Mouse (Mus musculus): ENCODE measurements around the gene Cep350.

GRCm38 (mm10) chr1:155833610-155834009, 139.4 kb downstream of the Cep350 start:
- TF ChIP-seq CTCF (IDR thresholded peaks at IDR 0.05; ENCODE audit: insufficient read depth, low read length) (no peak), POLR2A (IDR thresholded peaks at IDR 0.05; ENCODE audit: borderline replicate concordance, extremely low read depth, low read depth, low read length) (no peak)
